15 mouse cellular contexts compared by ENCODE assay signal in genomic region chr8:60386589-60386988, GRCm38 (mm10).
"Had no signal": no experiment of that assay in that cellular context is flagged by ENCODE, and none has a peak within 500 bp of the region (broad histone marks: within the 10 kb centered on the region; RNA-seq: fewer than 3 reads in every experiment).

No protein-coding gene starts in this region.

- H3K4me2 ChIP-seq: neural tube, embryonic 15.5 days; stomach, embryonic 15.5 days had no signal

- H3K27me3 ChIP-seq: neural tube, embryonic 15.5 days; stomach, embryonic 15.5 days had no signal

- H3K36me3 ChIP-seq: neural tube, embryonic 15.5 days; stomach, embryonic 15.5 days had no signal

- H3K4me3 ChIP-seq: neural tube, embryonic 15.5 days; stomach, embryonic 15.5 days had no signal

- DNase-seq: retina, postnatal 1 day; right cerebral cortex, adult 18-20 months; right cerebral cortex, postnatal 14 days; right cerebral cortex, postnatal 25 days; right cerebral cortex, postnatal 4 days; spleen, adult 18-20 months; thymus, adult 18-20 months; thymus, adult 2 months; thymus, postnatal 14 days; thymus, postnatal 25 days; thymus, postnatal 36 days; thymus, postnatal 4 days had no signal

- H3K27ac ChIP-seq: neural tube, embryonic 15.5 days; stomach, embryonic 15.5 days; stomach, postnatal 0 days had no signal

- H3K9me3 ChIP-seq: neural tube, embryonic 15.5 days; stomach, embryonic 15.5 days had no signal

- H3K9ac ChIP-seq: neural tube, embryonic 15.5 days; stomach, embryonic 15.5 days had no signal

- H3K4me1 ChIP-seq: neural tube, embryonic 15.5 days; stomach, embryonic 15.5 days had no signal
